Mouse (Mus musculus) embryonic stem cell, embryonic (primary cell): Measurements from ENCODE around the gene Bicra.

Experiments used
- CTCF ChIA-PET, 4 experiments: fragments of 300-600 bp in 2 of 4; fragments of 350-600 bp in 2 of 4; sonication (Branson Sonifier 250); formaldehyde crosslinking; loops; one replicate each; lab custom pipeline; 2022; ENCODE audit warnings: inconsistent platforms in 2 of 4; lab: Charles Lee
- POLR2A ChIA-PET, 4 experiments: fragments of 300-600 bp in 2 of 4; fragments of 350-600 bp in 2 of 4; sonication (Branson Sonifier 250); formaldehyde crosslinking; loops; one replicate each; lab custom pipeline; 2022; ENCODE audit warnings: antibody characterized with exemption in 4 of 4, inconsistent platforms in 1 of 4; lab: Charles Lee

Gene Bicra

DNA sequence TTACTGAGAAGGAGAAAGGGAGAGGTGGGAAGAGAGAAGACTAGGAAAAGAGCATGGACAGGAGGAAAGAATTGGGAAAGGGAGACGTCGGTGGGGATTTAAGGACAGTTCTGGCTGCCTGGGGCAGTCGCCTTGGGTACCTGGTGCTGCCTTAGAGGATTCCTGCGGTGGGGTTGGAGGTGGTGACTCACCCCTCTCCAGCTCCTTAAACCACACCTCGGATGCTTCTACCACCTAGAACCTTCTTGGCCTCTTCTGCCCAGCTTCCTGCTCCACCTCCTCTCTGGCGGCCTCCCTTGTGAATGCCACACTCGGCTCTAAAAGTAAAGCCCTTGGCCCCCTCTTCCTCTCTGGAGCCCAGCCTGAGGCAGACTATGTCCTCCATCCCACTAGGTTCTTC lies 92.2 kb downstream of the Bicra start:
- ChIA-PET CTCF (interaction anchor here in 3 of 4 experiments (0.5 to 7.6 kb wide), 10 partner anchors 9 to 265 kb away, joined by 3 to 76 read pairs (median 4); partner anchors contain the start of genes Ehd2 (in 3 of the 3), Meis3 (in 1 of the 3) and Napa (in 1 of the 3)), POLR2A (interaction anchor here in 2 of 4 experiments (0.8 to 1.6 kb wide), 6 partner anchors 10 to 199 kb away, joined by 3 to 4 read pairs (median 3); partner anchors contain the start of genes Nop53 (in 1 of the 2) and Selenow (in 1 of the 2))

DNA sequence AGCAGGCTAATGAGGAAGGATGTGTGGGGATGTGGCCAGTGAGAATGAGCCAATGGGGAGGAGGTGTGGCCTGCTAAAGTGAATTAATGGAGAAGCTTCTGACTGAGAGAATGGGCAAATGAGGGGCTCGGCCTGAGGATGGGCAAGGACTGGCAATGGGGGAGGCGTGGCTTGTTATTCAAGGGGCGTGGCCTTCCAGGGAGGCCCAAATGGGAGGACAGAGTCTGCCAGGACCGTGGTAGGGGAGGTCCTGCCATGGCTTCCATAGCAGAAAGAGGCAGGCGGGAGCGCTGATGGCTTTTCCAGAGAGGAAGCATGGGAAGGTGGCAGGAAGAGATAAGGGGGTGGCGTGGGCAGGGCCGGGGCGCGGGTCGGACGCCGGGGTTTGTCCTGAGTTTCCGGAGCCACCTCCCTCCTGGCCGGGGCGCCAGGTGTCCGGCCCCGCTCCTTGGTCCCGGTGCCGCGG lies 92.7 kb downstream of the Bicra start:
- ChIA-PET POLR2A (interaction anchor here in 2 of 4 experiments (1.0 to 1.6 kb wide), 5 partner anchors 9 to 54 kb away, joined by 3 to 4 read pairs (median 3); partner anchors contain the start of genes Nop53 (in 1 of the 2) and Selenow (in 1 of the 2)), CTCF (interaction anchor here in 3 of 4 experiments (0.5 to 7.6 kb wide), 8 partner anchors 10 to 220 kb away, joined by 3 to 76 read pairs (median 4); partner anchors contain the start of genes Ehd2 (in 3 of the 3), Meis3 (in 1 of the 3) and Napa (in 1 of the 3))

DNA sequence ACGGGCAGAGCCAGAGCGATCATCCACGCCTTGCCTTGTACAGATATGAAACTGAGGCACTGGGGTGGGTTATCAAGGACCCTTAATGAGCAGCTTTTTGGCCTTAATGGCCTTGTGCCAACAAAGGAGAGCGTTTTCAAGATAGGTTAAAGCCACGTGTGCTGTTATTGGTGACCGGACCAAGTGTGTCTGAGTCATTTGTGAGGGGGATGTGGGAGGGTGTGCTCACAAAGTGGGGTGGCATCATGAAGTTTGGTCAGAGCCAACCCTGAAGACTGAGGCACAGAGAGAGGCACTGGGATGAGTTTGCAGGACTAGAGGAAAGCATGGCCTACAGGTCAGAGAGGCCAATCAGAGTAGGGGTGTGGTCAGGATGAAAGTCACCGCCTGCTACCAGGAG lies 93.3 kb downstream of the Bicra start:
- CTCF ChIA-PET: interaction anchor here in 3 of 4 experiments (0.6 to 7.6 kb wide), 6 partner anchors 11 to 220 kb away, joined by 3 to 76 read pairs (median 6); partner anchors contain the start of genes Ehd2 (in 2 of the 3) and Meis3 (in 1 of the 3)
- POLR2A ChIA-PET: interaction anchor here in 2 of 4 experiments (1.0 to 7.5 kb wide), 5 partner anchors 9 to 53 kb away, joined by 3 to 53 read pairs (median 4); partner anchors contain the start of genes Ehd2 (in 1 of the 2), Nop53 (in 1 of the 2) and Selenow (in 1 of the 2)

DNA sequence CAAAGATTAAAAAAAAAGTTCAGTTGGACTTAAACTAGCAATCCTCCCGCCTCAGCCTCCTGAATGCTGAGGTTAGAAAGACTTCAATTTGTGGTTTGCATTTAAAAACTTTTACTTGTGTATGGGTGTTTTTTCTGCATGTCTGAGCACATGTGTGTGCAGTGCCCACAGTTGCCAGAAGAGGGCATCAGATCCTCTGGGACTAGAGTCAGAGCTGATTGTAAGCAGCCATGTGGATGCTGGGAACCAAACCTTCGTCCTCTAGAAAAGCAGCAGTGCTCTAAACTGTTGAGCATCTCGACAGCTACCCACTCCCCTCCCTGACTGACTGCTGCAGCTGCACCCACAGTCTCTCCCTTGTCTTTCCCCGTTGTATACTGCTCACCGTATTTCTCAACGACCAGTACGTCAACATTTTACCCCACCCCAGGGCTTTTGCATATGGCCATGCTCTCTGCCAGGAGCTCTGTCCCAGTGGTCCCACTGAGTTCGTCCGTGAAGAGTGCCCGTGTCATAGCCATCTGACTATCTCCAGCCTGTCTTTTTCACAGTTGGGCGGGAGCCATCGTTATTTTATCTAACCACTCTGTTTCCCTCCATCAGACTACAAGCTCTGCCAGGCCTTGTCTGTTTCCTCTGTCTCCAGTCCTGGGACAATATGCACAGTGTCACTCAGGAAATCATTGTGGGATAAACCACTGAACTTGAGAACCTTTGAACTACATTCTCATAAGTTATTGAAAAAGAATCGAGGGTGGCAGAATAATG lies 94.2 kb downstream of the Bicra start:
- POLR2A ChIA-PET: interaction anchor here in 3 of 4 experiments (0.6 to 7.5 kb wide), 14 partner anchors 8 to 99 kb away, joined by 3 to 53 read pairs (median 4); partner anchors contain the start of genes Ehd2 (in 2 of the 3) and Nop53 (in 1 of the 3)

DNA sequence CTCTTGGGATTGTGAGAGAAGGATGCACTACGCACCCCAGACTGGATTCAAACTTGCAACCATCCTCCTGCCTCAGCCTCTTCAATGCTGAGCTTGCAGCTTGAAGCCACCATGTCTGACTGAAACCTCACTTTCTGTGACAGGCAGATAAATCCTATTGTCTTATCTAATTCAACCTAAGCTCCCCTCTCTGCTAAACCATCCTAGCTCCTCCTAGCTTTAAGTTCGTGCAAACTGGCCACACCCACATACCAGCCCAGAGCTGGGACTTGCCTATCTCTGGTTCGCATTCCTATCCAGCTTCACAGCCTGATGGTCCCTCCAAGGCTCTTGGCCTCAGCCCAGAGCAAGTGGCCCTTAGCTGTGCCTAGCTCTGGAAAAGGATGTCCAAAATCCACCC lies 95.3 kb downstream of the Bicra start:
- CTCF ChIA-PET: interaction anchor here (0.7 to 7.6 kb wide), 24 partner anchors 10 to 311 kb away, joined by 3 to 76 read pairs (median 4); partner anchors contain the start of genes Ehd2 (in 3 of the 4), Meis3 (in 1 of the 4) and Napa (in 1 of the 4)
- POLR2A ChIA-PET: interaction anchor here in 2 of 4 experiments (0.6 to 7.5 kb wide), 12 partner anchors 8 to 168 kb away, joined by 3 to 53 read pairs (median 4); partner anchors contain the start of genes Ehd2 (in 2 of the 2) and Napa (in 1 of the 2)

More for the DNA sequence above, 94.2 kb downstream of the Bicra start:
- CTCF ChIA-PET: interaction anchor here (0.6 to 7.6 kb wide), 39 partner anchors 8 to 526 kb away, joined by 3 to 76 read pairs (median 4); partner anchors contain the start of genes Ehd2 (in 4 of the 4), Bicra (in 1 of the 4), Inafm1 (in 1 of the 4) and Kptn (in 1 of the 4)

DNA sequence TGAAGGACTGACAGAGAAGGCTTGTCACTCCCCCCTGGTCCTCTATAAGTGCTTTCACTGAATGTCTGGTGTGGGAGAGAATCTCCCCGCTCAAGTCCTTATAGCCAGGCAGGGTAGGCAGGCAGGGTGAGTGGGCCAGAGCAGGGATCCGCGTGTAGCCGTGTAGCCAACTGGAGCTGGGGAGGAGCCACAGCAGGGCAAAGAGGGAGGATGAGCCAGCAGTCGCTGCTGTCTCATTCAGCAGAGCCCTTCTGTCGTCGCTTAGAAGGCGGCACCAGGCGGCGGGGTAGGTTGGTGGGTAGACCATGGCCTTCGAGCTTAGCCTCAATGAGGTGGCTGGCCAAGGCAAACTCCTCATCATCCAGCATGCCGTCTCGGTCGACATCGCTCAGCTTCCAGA lies 97.7 kb downstream of the Bicra start:
- CTCF ChIA-PET: interaction anchor here (0.7 to 7.6 kb wide), 22 partner anchors 11 to 203 kb away, joined by 3 to 76 read pairs (median 4); partner anchors contain the start of genes Ehd2 (in 3 of the 4) and Slc8a2 (in 1 of the 4)
- POLR2A ChIA-PET: interaction anchor here (0.5 to 7.5 kb wide), 30 partner anchors 8 to 450 kb away, joined by 3 to 53 read pairs (median 4); partner anchors contain the start of genes Ehd2 (in 2 of the 4), Bicra (in 1 of the 4), Inafm1 (in 1 of the 4) and Napa (in 1 of the 4)

DNA sequence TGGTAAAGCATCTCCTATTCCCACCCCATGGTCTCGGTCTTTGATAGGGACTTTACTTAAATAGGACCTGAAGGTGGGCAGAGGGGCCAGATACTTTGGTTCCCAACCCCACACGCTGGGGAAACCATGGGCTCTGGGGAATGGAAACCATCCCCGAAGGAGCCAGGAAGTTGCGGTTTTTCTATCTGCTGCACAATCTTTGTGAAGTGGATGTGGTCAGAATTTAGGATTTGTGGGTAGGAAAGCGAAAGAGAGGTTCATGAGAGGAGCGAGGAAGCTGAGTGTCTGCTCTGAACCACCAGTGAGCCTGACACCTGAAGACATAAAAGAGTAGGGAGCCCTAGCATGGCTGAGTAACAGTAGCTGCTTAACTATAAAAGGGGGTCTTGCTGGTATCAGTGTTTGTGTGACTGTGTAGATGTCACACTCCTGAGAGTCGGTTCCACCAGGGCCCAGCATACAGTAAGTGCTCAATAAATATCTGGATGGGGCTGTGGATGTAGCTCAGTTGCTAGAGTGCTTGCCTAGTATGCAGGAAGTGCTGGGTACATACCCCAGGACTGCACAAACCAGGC lies 98.4 kb downstream of the Bicra start:
- CTCF ChIA-PET: interaction anchor here in 2 of 4 experiments (0.9 to 7.6 kb wide), 7 partner anchors 16 to 103 kb away, joined by 3 to 76 read pairs (median 4); partner anchors contain the start of gene Ehd2 (in 2 of the 2)
- POLR2A ChIA-PET: interaction anchor here (0.5 to 7.5 kb wide), 18 partner anchors 9 to 452 kb away, joined by 3 to 53 read pairs (median 5); partner anchors contain the start of genes Ehd2 (in 2 of the 4), Inafm1 (in 1 of the 4) and Napa (in 1 of the 4)

DNA sequence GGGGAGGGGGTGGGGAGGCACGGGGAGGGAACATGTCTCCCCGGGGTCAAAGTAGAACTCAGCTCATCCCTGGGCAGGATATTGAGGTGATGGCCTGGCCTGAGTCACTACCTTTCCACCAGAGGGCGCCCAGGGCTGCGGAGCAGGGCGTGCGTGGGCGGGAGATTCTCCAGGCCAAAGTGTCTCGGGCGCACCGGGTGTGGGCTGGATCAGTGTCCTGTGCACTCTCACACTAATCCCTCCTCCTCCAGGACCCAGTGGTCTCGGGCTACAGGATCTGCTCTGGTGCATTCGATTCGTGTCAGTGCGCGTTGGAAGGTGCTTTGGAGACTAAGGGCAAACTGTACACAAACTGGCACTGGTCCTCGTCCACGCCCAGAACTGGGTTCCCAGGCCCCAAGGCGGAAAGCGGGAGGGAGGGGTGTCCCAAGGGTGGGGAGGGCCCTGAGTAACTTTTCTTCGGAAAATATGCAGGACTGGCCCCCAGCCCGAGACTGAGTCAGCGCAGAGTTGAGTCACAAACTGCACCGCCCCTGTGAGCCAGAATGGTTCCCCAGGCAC lies 99.3 kb downstream of the Bicra start:
- ChIA-PET POLR2A (interaction anchor here in 3 of 4 experiments (0.5 to 7.5 kb wide), 31 partner anchors 9 to 670 kb away, joined by 3 to 53 read pairs (median 3); partner anchors contain the start of genes Napa (in 2 of the 3), Selenow (in 2 of the 3), Ehd2 (in 1 of the 3) and Slc8a2 (in 1 of the 3)), CTCF (interaction anchor here (0.5 to 7.6 kb wide), 46 partner anchors 9 to 337 kb away, joined by 3 to 76 read pairs (median 4); partner anchors contain the start of genes Ehd2 (in 3 of the 4), Napa (in 2 of the 4), Slc8a2 (in 2 of the 4) and Inafm1 (in 1 of the 4))

DNA sequence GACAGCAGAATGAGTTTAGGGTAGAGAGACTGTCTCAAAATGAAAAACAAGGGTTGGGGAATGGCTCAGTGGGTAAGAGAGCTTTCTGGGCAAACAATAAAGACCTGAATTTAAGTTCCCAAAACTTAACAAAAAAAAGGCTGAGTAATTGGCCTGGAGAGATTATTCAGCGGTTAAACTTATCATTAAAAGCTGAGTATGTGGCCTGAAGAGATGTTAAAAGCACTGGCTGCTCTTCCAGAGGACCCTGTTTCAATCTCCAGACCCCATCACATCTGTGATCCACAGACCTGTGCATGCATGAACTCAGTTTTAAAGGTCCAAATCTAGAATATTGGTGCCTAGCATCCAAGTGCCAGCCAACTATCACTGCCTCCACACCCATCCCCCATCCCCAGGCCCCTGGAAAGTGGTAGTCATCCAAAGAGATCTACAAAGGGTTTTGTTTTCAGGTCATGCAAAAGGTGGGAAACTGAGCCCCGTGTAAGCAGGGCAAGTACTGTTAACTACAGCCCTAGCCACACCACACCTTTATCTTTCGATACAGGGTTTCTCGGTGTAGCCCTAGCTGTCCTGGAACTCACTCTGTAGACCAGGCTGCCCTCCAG lies 100.0 kb downstream of the Bicra start:
- ChIA-PET CTCF (interaction anchor here (0.5 to 1.8 kb wide), 43 partner anchors 10 to 338 kb away, joined by 3 to 17 read pairs (median 4); partner anchors contain the start of genes Ehd2 (in 3 of the 4), Napa (in 2 of the 4), Slc8a2 (in 2 of the 4) and Inafm1 (in 1 of the 4)), POLR2A (interaction anchor here in 3 of 4 experiments (0.5 to 7.5 kb wide), 31 partner anchors 9 to 408 kb away, joined by 3 to 53 read pairs (median 3); partner anchors contain the start of genes Napa (in 2 of the 3), Selenow (in 2 of the 3), Ehd2 (in 1 of the 3) and Slc8a2 (in 1 of the 3))

DNA sequence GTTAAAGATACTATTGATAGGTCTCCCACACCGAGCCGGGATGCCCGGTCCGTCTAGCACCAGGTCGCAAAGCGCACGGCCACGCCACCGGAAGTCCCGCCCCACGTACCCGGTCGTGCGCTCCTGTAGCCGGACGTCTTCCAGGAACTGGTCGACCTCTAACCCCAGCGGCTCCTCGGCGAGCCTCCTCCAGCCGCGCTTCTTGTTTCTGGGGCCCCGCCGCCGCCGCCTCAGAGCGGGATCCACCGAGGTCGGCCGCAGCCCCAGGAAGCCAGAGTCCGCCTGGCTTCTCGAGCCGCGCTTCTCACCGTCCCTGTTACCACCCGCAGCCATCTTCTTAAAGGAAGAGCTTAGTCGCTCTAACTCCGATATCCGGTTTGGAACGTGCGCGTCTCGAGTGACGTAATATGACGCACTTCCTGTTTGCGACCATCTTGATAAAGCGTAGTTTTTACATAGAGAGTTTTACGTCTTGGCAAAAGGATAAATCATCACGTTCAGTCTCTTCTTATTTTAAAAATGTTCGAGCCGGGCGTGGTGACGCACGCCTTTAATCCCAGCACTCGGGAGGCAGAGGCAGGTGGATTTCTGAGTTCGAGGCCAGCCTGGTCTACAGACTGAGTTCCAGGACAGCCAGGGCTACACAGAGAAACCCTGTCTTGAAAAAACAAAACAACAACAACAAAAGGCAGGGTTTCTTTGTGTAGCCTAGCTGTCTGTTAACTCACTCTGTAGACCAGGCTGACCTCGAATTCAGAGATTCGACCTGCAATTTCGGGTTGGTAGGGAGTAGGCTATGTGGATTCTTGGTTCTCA lies 101.8 kb downstream of the Bicra start, which contains the start of gene Nop53:
TSS of gene Nop53 (minus strand) at position 354 of the 816 bp plus-strand sequence.
- POLR2A ChIA-PET: interaction anchor here (0.6 to 3.3 kb wide), 20 partner anchors 8 to 669 kb away, joined by 3 to 32 read pairs (median 4); partner anchors contain the start of genes Napa (in 2 of the 4), Selenow (in 2 of the 4), Arhgap35 (in 1 of the 4) and Ccdc9 (in 1 of the 4)
- CTCF ChIA-PET: interaction anchor here in 1 of 4 experiments (0.8 kb wide), 1 partner anchor 27 kb away, joined by 4 read pairs; no protein-coding TSS in a partner anchor

DNA sequence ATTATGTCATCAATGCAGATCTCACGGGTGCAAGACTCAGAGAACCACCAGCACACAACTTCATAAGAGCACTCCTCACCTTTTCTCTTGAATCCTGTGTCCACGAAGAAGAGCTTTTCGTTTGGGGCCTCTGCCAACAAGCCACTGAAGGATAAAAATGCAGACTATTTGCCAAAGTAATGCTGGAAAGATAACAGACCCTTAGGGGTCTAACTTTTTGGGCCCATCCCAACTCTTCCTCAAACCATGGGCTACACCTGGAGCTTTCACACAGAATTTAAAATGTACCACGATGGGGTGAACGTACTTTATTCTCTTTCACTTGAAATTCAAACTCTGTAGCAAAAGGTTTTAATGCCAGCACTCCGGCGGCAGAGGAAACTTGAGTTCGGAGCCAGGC lies 102.5 kb downstream of the Bicra start:
- POLR2A ChIA-PET: interaction anchor here (0.6 to 3.3 kb wide), 17 partner anchors 7 to 670 kb away, joined by 3 to 32 read pairs (median 4); partner anchors contain the start of genes Napa (in 2 of the 4), Selenow (in 2 of the 4), Arhgap35 (in 1 of the 4) and Ccdc9 (in 1 of the 4)
- CTCF ChIA-PET: interaction anchor here in 1 of 4 experiments (0.6 kb wide), 1 partner anchor 15 kb away, joined by 3 read pairs; no protein-coding TSS in a partner anchor

DNA sequence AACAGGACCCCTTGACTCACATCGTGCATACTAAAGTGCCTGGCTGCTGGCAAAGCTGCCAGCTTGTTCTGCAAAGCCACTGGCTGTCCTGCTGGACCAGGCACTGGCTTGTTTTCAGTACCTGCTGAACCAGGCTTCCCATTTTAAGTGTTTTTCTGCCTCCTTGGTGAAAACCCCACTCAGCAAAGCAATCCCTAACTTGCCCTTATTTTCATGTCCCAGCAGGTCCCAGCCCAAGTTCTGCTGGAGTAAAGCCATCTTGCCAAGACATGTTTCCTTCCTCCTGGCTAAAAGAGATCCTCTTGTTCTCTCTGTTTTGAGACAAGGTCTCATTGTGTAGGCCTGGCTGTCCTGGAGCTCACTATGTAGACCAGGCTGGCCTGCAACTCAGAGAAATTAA lies 103.4 kb downstream of the Bicra start:
- POLR2A ChIA-PET: interaction anchor here in 3 of 4 experiments (0.8 to 3.3 kb wide), 15 partner anchors 8 to 212 kb away, joined by 3 to 32 read pairs (median 4); partner anchors contain the start of genes Ehd2 (in 2 of the 3), Napa (in 1 of the 3), Selenow (in 1 of the 3) and Slc8a2 (in 1 of the 3)
- CTCF ChIA-PET: interaction anchor here in 1 of 4 experiments (1.3 kb wide), 1 partner anchor 14 kb away, joined by 6 read pairs; no protein-coding TSS in a partner anchor

DNA sequence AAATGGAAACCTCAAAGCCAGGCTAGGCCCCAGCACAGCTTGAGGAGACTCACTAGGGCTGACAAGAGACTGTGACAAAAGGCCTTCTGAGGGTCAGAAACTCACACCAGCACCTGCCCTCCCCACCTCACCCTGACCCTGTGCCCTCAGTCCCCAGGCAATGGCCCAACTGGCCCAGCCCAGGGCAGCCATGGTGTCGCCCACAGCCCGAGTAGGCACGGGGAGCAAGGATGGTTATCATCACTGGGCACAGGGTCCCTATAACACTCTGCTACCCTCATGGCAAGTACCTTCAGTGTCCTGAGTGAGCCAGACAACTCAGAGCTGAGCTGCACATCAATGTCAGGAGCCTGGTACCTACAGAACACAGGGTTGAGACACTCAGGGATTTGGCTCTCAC lies 109.1 kb downstream of the Bicra start:
- POLR2A ChIA-PET: interaction anchor here (0.6 to 4.4 kb wide), 15 partner anchors 9 to 161 kb away, joined by 3 to 20 read pairs (median 4); partner anchors contain the start of genes Napa (in 1 of the 4) and Selenow (in 1 of the 4)
- CTCF ChIA-PET: interaction anchor here in 3 of 4 experiments (0.9 to 1.5 kb wide), 5 partner anchors 9 to 34 kb away, joined by 3 to 6 read pairs (median 4); partner anchors contain the start of gene Ehd2 (in 1 of the 3)

DNA sequence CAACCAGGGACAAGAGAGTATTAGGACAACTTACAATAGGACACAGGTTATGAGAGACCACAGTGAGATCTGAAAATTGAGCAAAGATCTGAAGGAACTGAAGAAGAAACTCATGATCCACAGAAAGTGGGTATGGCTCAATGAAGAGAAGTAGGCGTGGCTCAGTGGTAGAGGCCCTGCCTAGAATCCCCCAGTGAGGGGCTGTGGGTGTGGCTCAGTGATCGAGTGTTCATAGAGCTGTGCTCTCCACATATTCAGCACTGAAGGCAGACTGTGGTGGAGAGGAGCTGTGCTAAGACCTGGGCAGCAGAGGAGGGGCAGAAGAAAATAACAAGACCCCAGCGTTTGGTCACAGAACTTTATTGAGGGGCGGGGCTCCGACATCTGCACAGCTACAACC lies 110.2 kb downstream of the Bicra start:
- POLR2A ChIA-PET: interaction anchor here in 3 of 4 experiments (0.7 to 4.4 kb wide), 18 partner anchors 8 to 192 kb away, joined by 3 to 20 read pairs (median 4); partner anchors contain the start of genes Ehd2 (in 1 of the 3), Nop53 (in 1 of the 3), Selenow (in 1 of the 3) and Slc8a2 (in 1 of the 3)
- CTCF ChIA-PET: interaction anchor here (0.6 to 1.5 kb wide), 7 partner anchors 11 to 295 kb away, joined by 3 to 6 read pairs (median 3); partner anchors contain the start of gene Ehd2 (in 1 of the 4)
